Mouse (Mus musculus) E14TG2a.4 (cell line): ENCODE measurements around the gene Olfr961.

Experiments used
- CTCF ChIP-seq: conservative IDR thresholded peaks from 2 replicates; pipeline ENCODE4 v1.5.1; 2014; ENCODE audit warnings: low read length
- NANOG ChIP-seq: IDR thresholded peaks from 2 replicates; pipeline ENCODE4 v1.6.1; 2014; ENCODE audit warnings: borderline replicate concordance, low read length, mixed read lengths

GRCm38 (mm10) chr9:39610355-39610754 lies 34.5 kb upstream of the Olfr961 start, which contains the start of gene Olfr148:
- TF ChIP-seq CTCF = no peak
- TF ChIP-seq NANOG = no peak
